Mouse (Mus musculus) stomach, postnatal 0 days (tissue): Measurements from ENCODE around the gene Slc30a4. TPM values are rescaled to one million over a fixed set of nuclear protein-coding genes. Genes with fewer than 3 reads are reported as not detected.

Source experiments
- ATAC-seq: fragments of 200-750 bp; cut with Nextera tagmentation; 2 replicates; pipeline ENCODE4 v1.8.0; 2017; ENCODE audit not compliant: low FRiP score, low TSS enrichment
- DNase-seq: peaks from one replicate; pipeline ENCODE4 v3.0.0-alpha.2; 2016; ENCODE audit warnings: low spot score
- H3K27ac ChIP-seq: fragments of 300-500 bp; sonication (generic); replicated peaks from 2 replicates; pipeline ENCODE4 v1.5.1; 2014; ENCODE audit warnings: mild to moderate bottlenecking, control low read depth
- H3K27me3 ChIP-seq: fragments of 300-500 bp; sonication (generic); 2 replicates; pipeline ENCODE4 v1.6.1; 2014; ENCODE audit warnings: low read length; ENCODE audit not compliant: control insufficient read depth, insufficient read depth
- H3K36me3 ChIP-seq: fragments of 300-500 bp; sonication (generic); 2 replicates; pipeline ENCODE4 v1.6.1; 2014; ENCODE audit warnings: low read length, mixed read lengths; ENCODE audit not compliant: control insufficient read depth, insufficient read depth
- H3K4me1 ChIP-seq: fragments of 300-500 bp; sonication (generic); replicated peaks from 2 replicates; pipeline ENCODE4 v1.6.1; 2014; ENCODE audit warnings: antibody characterized with exemption; ENCODE audit not compliant: control insufficient read depth, insufficient read depth
- H3K4me2 ChIP-seq: fragments of 300-500 bp; sonication (generic); replicated peaks from 2 replicates; pipeline ENCODE4 v1.6.1; 2014; ENCODE audit warnings: low read depth, mild to moderate bottlenecking, control low read depth, moderate library complexity
- H3K4me3 ChIP-seq: fragments of 300-500 bp; sonication (generic); 2 replicates; pipeline ENCODE4 v1.5.1; 2014; ENCODE audit warnings: low read depth, low read length, control low read depth
- H3K9ac ChIP-seq: fragments of 300-500 bp; sonication (generic); 2 replicates; pipeline ENCODE4 v1.6.1; 2014; ENCODE audit warnings: mild to moderate bottlenecking, low read length, control low read depth, mixed read lengths
- H3K9me3 ChIP-seq: fragments of 300-500 bp; sonication (generic); 2 replicates; pipeline ENCODE4 v1.6.1; 2016; ENCODE audit warnings: low read length; ENCODE audit not compliant: control insufficient read depth
- CTCF ChIP-seq: IDR thresholded peaks from 2 replicates; pipeline ENCODE4 v1.5.1; 2016; ENCODE audit warnings: antibody characterized with exemption, low read depth, mild to moderate bottlenecking, moderate library complexity
- EP300 ChIP-seq: optimal IDR thresholded peaks from 2 replicates; pipeline ENCODE3; 2016; ENCODE audit warnings: antibody characterized with exemption
- WGBS: fragments of 180-500 bp; shearing (Covaris S2); extraction: QIAGEN DNeasy Blood & Tissue Kit; methylation state at CpG from one replicate; pipeline ENCODE4 v1.1.7; 2014; 5-methylcytosine and 5-hydroxymethylcytosine counted together
- polyA plus RNA-seq: library from polyadenylated mRNA; unstranded; fragments of >200 nt; fragmentation: Nextera tagmentation; extraction: Ambion mirVana; gene quantifications from 2 replicates; pipeline ENCODE4 v1.2.1, GENCODE M21; 2015

Gene Slc30a4
- polyA plus RNA-seq, 1 experiment from 2014 or later = 9.5 TPM

DNA sequence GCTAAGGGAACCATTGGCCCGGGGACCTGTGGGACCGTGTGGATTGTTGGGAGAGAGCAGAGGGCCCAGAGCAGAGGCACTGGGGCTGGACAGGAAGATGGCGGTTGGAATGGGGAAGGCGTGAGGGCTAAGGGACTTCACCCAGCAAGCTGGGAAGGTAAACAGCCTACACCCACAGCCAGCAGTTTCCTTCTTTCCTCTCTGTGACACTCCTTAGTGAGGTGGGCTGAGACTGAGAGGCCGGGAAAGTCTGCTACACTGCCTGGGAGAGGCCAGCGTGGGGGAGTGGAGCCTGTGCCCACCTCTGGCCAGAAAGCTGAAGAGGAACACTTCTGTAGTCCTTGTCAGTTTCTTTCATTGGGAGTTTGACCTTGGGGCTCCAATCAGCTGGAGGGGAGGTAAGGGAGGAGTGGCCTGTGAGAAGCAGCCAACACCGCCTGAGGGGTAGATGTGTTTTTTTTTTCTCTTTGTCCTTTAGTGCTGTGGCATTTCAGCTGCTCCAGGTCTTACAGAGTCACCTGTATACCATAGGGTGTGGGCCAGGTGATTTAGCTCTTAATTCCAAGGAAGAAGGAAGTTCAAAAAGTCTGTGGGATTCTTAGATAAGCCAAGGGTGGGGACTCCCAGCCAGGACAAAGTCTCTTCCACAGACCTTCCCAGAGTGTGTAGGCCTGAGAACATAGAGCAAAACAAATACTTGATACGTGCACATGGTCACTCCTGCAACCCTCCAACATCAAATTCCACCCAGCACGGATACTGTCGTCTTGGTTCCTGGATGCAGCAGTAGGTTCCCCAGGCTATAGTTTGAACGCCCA is 44.5 kb downstream of the Slc30a4 start:
- Histone ChIP-seq H3K27ac (peak overlapping the region; percentile 87), H3K9me3 (no peaks in the 10 kb centered on the region), H3K4me3 (no peak overlapping the region), H3K4me2 (no peak overlapping the region), H3K9ac (no peak overlapping the region), H3K27me3 (no peaks in the 10 kb centered on the region), H3K36me3 (no peaks in the 10 kb centered on the region), H3K4me1 (no peaks in the 10 kb centered on the region)
- WGBS = 61% methylated on average over 11 of the region's 11 CpGs
- TF ChIP-seq CTCF (no peak), EP300 (no peak)
- DNase-seq = peak; percentile 69
- peak; percentile 96 for ATAC-seq

DNA sequence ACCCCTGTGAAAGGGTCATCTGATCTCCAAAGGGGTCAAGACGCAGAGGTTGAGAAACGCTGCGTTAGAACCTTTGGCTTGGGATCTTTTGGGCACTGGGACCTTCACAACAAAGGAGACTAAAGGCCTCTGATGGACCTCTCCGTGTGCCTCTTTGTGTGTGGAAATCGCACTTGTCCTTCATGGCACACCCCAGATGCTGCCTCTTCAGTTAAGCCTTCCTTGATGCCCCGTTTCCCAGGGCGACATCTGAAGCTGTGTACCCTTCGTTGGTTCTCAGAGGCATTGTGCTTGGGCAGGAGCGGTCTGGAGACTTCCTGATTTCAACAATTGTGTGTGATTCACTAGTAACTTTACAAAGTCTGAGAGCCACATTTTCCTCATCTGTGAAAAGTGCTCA is 45.7 kb downstream of the Slc30a4 start:
- no peak overlapping the region for H3K4me2 ChIP-seq
- TF ChIP-seq EP300 (no peak), CTCF (no peak)
- no peak for DNase-seq
- H3K4me1 ChIP-seq = no peaks in the 10 kb centered on the region
- H3K9me3 ChIP-seq = no peaks in the 10 kb centered on the region
- no peaks in the 10 kb centered on the region for H3K36me3 ChIP-seq
- H3K9ac ChIP-seq = no peak overlapping the region
- H3K27me3 ChIP-seq = no peaks in the 10 kb centered on the region
- ATAC-seq = no peak
- WGBS = 48% methylated on average over 9 of the region's 9 CpGs
- H3K4me3 ChIP-seq = no peak overlapping the region
- peak overlapping the region; percentile 87 for H3K27ac ChIP-seq

DNA sequence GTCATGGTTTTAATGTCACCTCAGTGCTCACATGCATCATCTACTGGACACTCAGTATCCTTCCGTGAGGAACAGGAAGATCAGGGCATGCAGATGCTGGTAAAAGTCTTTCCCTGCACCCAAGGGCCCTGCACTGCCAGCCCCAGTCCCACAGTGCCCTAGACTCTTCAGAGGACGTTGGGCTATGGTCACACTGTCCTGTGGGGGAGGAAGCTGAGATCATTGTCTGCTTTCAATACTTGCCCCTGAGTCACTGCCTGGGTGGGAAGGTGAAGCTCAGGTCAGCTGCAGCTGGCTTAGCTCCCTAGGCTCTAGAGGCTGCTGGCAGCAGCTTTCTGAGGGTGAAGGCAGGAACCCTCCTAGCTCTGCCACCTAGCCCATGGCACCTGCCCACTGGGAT is 46.4 kb downstream of the Slc30a4 start:
- 47% methylated on average over 2 of the region's 2 CpGs for WGBS
- Histone ChIP-seq H3K36me3 (no peaks in the 10 kb centered on the region), H3K27me3 (no peaks in the 10 kb centered on the region), H3K27ac (peak overlapping the region; percentile 9), H3K9me3 (no peaks in the 10 kb centered on the region), H3K4me2 (no peak overlapping the region), H3K4me1 (no peaks in the 10 kb centered on the region), H3K9ac (no peak overlapping the region), H3K4me3 (no peak overlapping the region)
- ATAC-seq (peak; percentile 35; the same call in 1 of the 2 replicates), DNase-seq (no peak)
- no peak for TF ChIP-seq EP300
- no peak for TF ChIP-seq CTCF

DNA sequence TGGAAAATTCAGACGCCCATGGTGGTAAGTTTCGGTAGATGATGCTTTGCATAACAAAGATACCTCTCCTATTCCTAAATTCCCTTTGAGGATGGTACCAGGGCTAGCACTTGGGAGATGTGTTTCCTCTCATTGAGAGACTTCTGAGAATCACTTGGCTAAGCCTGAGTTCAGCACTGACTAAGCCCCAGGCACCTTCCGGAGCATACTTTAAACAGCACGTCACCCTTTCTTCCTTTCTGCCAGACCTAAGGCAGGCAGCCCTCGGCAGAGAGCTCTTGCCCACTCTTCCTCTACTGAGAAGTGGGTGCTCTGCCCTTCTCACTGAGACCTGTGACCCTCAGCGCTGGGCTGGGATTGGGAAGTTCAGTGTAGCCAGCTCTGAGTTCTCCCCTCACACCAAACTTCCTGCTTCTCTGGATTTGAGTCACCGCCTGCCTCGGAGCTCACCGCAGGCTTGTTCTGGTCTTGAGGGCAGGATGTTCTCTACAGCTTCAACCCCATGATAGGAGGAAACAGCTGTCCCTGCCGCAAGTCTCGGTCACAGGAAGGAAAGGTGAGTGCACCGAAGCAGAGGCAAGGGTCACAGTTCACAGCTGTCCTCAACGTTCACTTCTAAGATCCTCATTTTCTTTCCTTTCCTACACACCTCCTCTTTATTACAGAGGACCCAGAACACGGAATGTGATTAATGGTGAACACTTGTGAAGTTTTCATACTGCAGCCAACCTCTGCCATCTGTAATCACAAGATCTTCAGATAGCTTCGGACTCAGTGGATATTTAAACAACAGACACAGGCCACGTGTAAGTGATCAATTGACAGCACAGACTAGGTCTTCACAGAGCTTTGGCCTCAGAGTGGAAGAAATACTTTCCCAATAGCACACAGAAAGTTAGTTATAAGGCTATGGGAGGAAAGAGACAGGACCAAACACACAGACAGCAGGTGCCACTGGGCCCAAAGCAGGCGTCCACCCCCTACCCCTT is 50.1 kb downstream of the Slc30a4 start:
- Histone ChIP-seq H3K4me2 (no peak overlapping the region), H3K9ac (no peak overlapping the region), H3K36me3 (no peaks in the 10 kb centered on the region), H3K9me3 (no peaks in the 10 kb centered on the region), H3K27me3 (no peaks in the 10 kb centered on the region), H3K4me3 (no peak overlapping the region), H3K27ac (peak overlapping the region; percentile 53), H3K4me1 (no peaks in the 10 kb centered on the region)
- TF ChIP-seq CTCF = no peak
- no peak for TF ChIP-seq EP300
- DNase-seq (peak; percentile 34), ATAC-seq (peak; percentile 82)
- 45% methylated on average over 17 of the region's 17 CpGs for WGBS

DNA sequence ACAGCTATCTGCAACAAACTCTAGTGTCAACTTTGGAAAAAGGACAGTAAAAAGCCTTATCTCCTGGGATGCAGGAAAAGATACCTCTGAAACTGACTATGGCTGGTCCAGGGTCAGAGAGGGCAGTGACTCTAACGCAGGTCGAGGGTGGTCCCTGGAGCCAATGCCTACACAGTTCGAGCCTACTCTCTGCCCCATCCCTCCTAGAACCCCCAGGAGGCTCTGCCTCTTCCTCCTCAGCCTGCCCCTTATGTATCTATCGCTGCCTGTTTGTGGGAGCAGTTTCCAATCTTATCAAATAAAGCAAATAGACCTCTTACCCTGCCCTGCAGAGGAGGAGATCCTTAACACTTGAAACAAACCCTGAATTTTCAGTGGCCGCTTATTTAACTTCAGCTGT is 63.8 kb downstream of the Slc30a4 start:
- Histone ChIP-seq H3K4me1 (peaks cover 4% of the 10 kb centered on the region; the same call in 1 of the 2 replicates), H3K27me3 (no peaks in the 10 kb centered on the region), H3K9me3 (no peaks in the 10 kb centered on the region), H3K36me3 (0 out of 2 replicates have a peak, but pooled peaks cover 4% of the 10 kb centered on the region), H3K27ac (no peak overlapping the region), H3K9ac (no peak overlapping the region), H3K4me2 (peak overlapping the region; percentile 18; the same call in 1 of the 2 replicates), H3K4me3 (no peak overlapping the region)
- ATAC-seq (no peak), DNase-seq (no peak)
- no peak for TF ChIP-seq CTCF
- WGBS = 31% methylated on average over 5 of the region's 5 CpGs
